Mouse (Mus musculus): ENCODE measurements around the gene Herc3.

DNA sequence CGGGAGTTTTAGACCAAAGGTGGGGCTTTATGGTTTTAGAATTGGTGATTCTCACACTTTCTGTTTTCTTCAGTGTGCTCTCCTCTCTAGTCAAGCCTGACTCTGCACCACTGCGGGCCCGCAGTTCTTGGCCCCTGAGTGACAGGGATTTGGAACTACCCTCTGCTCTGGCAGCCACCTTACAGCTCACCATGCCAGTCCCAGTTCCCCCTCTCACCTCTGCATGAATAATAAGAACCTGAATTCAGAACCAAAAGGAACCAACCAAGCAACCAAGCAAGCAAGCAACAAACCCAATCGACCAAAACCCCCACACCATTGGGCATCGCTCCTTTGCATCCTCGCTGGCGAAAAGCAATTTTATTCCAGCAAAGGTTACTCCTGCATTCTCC, 429 bp upstream of the Herc3 start:
- TF ChIP-seq CTCF (IDR thresholded peaks at IDR 0.05; ENCODE audit: insufficient read depth, low read depth, low read length) = no peak
- TF ChIP-seq POLR2A (IDR thresholded peaks at IDR 0.05; ENCODE audit: insufficient read depth, low read depth, low read length) = no peak
